Mouse (Mus musculus): ENCODE measurements at regions not wholly inside any gene's neighbourhood (a gene's known extent, or its start where the extent isn't known, plus 50 kb on each side); places are given as distances from the start of the nearest gene placed in this dataset.

- DNase-seq (ENCODE audit: low spot score in 2 of 2): no peak
These were observed 129.0 kb downstream of the Hmg20a start for GRCm38 (mm10) chr9:56547291-56547977.

GRCm38 (mm10) chr9:56549774-56550173, 131.4 kb downstream of the Hmg20a start:
- DNase-seq (ENCODE audit: low spot score in 2 of 2): no peak

- no peak for DNase-seq (ENCODE audit: low spot score in 2 of 2)
These were observed 131.8 kb downstream of the Hmg20a start for GRCm38 (mm10) chr9:56550178-56550577.

- DNase-seq (ENCODE audit: low spot score in 2 of 2): peak in 1 of 2 experiments; percentile 32
These were observed 133.2 kb downstream of the Hmg20a start for GRCm38 (mm10) chr9:56551376-56552186.

- no peak for DNase-seq (ENCODE audit: low spot score in 2 of 2)
These were observed 133.8 kb downstream of the Hmg20a start for GRCm38 (mm10) chr9:56552187-56552686.

GRCm38 (mm10) chr9:56552766-56553165, 134.4 kb downstream of the Hmg20a start:
- peak; percentile 47 to 82 for DNase-seq (ENCODE audit: low spot score in 2 of 2)

- peak in 1 of 2 experiments; percentile 40 for DNase-seq (ENCODE audit: low spot score in 2 of 2)
These were observed 135.2 kb downstream of the Hmg20a start for GRCm38 (mm10) chr9:56553626-56554025.

- peak in 1 of 2 experiments; percentile 61 for DNase-seq (ENCODE audit: low spot score in 2 of 2)
These were observed 135.7 kb downstream of the Hmg20a start for GRCm38 (mm10) chr9:56554096-56554495.

GRCm38 (mm10) chr9:56559618-56560144, 141.3 kb downstream of the Hmg20a start:
- no peak for DNase-seq (ENCODE audit: low spot score in 2 of 2)

GRCm38 (mm10) chr9:56562440-56562839, 144.0 kb downstream of the Hmg20a start:
- no peak for DNase-seq (ENCODE audit: low spot score in 2 of 2)

- no peak for DNase-seq (ENCODE audit: low spot score in 2 of 2)
These were observed 145.8 kb downstream of the Hmg20a start for GRCm38 (mm10) chr9:56564048-56564737.

Measured in cerebellum, postnatal 4 days (tissue).